Mouse (Mus musculus): ENCODE results near the gene Mab21l3.

GRCm38 (mm10) chr3:101885591-101885990 lies 36.8 kb upstream of the Mab21l3 start:
- TF ChIP-seq EP300 (IDR thresholded peaks at IDR 0.05) (0 out of 2 replicates have a peak, but pooled peaks have one; percentile 26), CTCF (IDR thresholded peaks at IDR 0.05) (peak; percentile 43)

Measured in lung, postnatal 0 days (tissue).